Mouse (Mus musculus): ENCODE results near the gene Brpf3.

Gene Brpf3

GRCm38 (mm10) chr17:28872322-28872721 is 71.4 kb downstream of the Brpf3 start:
- no peak for DNase-seq (ENCODE audit: low spot score in 2 of 2)

GRCm38 (mm10) chr17:28874216-28874615 is 73.3 kb downstream of the Brpf3 start:
- peak in 1 of 2 experiments; percentile 62 for DNase-seq (ENCODE audit: low spot score in 2 of 2)

GRCm38 (mm10) chr17:28874825-28875224 is 73.9 kb downstream of the Brpf3 start:
- no peak for DNase-seq (ENCODE audit: low spot score in 2 of 2)

GRCm38 (mm10) chr17:28875316-28875715 is 74.4 kb downstream of the Brpf3 start:
- peak; percentile 86 to 91 for DNase-seq (ENCODE audit: low spot score in 2 of 2)

- DNase-seq (ENCODE audit: low spot score in 2 of 2): no peak
These were observed 75.4 kb downstream of the Brpf3 start for GRCm38 (mm10) chr17:28876331-28876730.

GRCm38 (mm10) chr17:28876821-28877220 is 75.9 kb downstream of the Brpf3 start:
- DNase-seq (ENCODE audit: low spot score in 2 of 2): peak in 1 of 2 experiments; percentile 63

- peak; percentile 85 to 87 for DNase-seq (ENCODE audit: low spot score in 2 of 2)
These were observed 79.1 kb downstream of the Brpf3 start for GRCm38 (mm10) chr17:28879931-28880391.

GRCm38 (mm10) chr17:28882316-28882715 is 81.4 kb downstream of the Brpf3 start:
- DNase-seq (ENCODE audit: low spot score in 2 of 2): peak; percentile 71 to 74

- DNase-seq (ENCODE audit: low spot score in 2 of 2): no peak
These were observed 81.9 kb downstream of the Brpf3 start for GRCm38 (mm10) chr17:28882810-28883209.

- DNase-seq (ENCODE audit: low spot score in 2 of 2): no peak
These were observed 83.1 kb downstream of the Brpf3 start for GRCm38 (mm10) chr17:28883941-28884516.

GRCm38 (mm10) chr17:28885231-28885630 is 84.3 kb downstream of the Brpf3 start:
- no peak for DNase-seq (ENCODE audit: low spot score in 2 of 2)

GRCm38 (mm10) chr17:28886266-28886665 is 85.4 kb downstream of the Brpf3 start:
- DNase-seq (ENCODE audit: low spot score in 2 of 2): no peak

Data from right cerebral cortex, postnatal 10 days (tissue).